ENCODE assay signal across 35 mouse cellular contexts in genomic region chr6:146291036-146291435, GRCm38 (mm10).
"Had no signal": no experiment of that assay in that cellular context is flagged by ENCODE, and none has a peak within 500 bp of the region (broad histone marks: within the 10 kb centered on the region; RNA-seq: fewer than 3 reads in every experiment).

No protein-coding gene starts in this region.

- H3K27ac ChIP-seq: heart, embryonic 10.5 days; heart, embryonic 13.5 days; heart, embryonic 15.5 days; hindbrain, embryonic 10.5 days; hindbrain, embryonic 12.5 days; hindbrain, embryonic 13.5 days; hindbrain, embryonic 14.5 days; hindbrain, embryonic 15.5 days; hindbrain, postnatal 0 days; intestine, embryonic 15.5 days; kidney, embryonic 15.5 days; kidney, postnatal 0 days; layer of hippocampus, adult 2 months had no signal

- ATAC-seq: hindbrain, embryonic 16.5 days; hindbrain, postnatal 0 days; inflammation-experienced regulatory T-cells, adult 6 months; intestine, embryonic 15.5 days; intestine, embryonic 16.5 days; intestine, postnatal 0 days had no signal

- H3K36me3 ChIP-seq: hindbrain, embryonic 10.5 days; hindbrain, embryonic 12.5 days; hindbrain, embryonic 13.5 days; hindbrain, embryonic 15.5 days; intestine, embryonic 15.5 days; kidney, embryonic 15.5 days had no signal

- H3K9me3 ChIP-seq: heart, embryonic 10.5 days; heart, embryonic 15.5 days; hindbrain, embryonic 12.5 days; hindbrain, embryonic 13.5 days; hindbrain, embryonic 15.5 days; intestine, embryonic 15.5 days; kidney, embryonic 15.5 days had no signal

- H3K4me3 ChIP-seq: heart, embryonic 10.5 days; heart, embryonic 12.5 days; heart, embryonic 13.5 days; heart, embryonic 15.5 days; hindbrain, embryonic 10.5 days; hindbrain, embryonic 12.5 days; hindbrain, embryonic 13.5 days; hindbrain, embryonic 15.5 days; intestine, embryonic 15.5 days; kidney, embryonic 15.5 days; layer of hippocampus, adult 2 months had no signal

- H3K9ac ChIP-seq: heart, embryonic 12.5 days; heart, embryonic 13.5 days; heart, embryonic 15.5 days; hindbrain, embryonic 12.5 days; hindbrain, embryonic 13.5 days; hindbrain, embryonic 14.5 days; hindbrain, embryonic 15.5 days; intestine, embryonic 15.5 days; kidney, embryonic 15.5 days had no signal

- H3K4me1 ChIP-seq: heart, embryonic 10.5 days; heart, embryonic 13.5 days; heart, embryonic 15.5 days; hindbrain, embryonic 13.5 days; hindbrain, embryonic 15.5 days; intestine, embryonic 15.5 days; kidney, embryonic 15.5 days had no signal

- H3K4me2 ChIP-seq: heart, embryonic 11.5 days; heart, embryonic 12.5 days; heart, embryonic 13.5 days; heart, embryonic 15.5 days; hindbrain, embryonic 12.5 days; hindbrain, embryonic 13.5 days; hindbrain, embryonic 14.5 days; hindbrain, embryonic 15.5 days; intestine, embryonic 15.5 days; kidney, embryonic 15.5 days had no signal

- H3K27me3 ChIP-seq: heart, embryonic 12.5 days; heart, embryonic 13.5 days; heart, embryonic 15.5 days; hindbrain, embryonic 12.5 days; hindbrain, embryonic 13.5 days; hindbrain, embryonic 15.5 days; intestine, embryonic 15.5 days; kidney, embryonic 15.5 days had no signal

- DNase-seq: heart, postnatal 10 days; heart, postnatal 14 days; heart, postnatal 36 days; heart, postnatal 4 days; kidney, adult 11 months; kidney, adult 18-20 months; kidney, adult 2 months; kidney, adult 8-10 months; kidney, adult 9 months; kidney, postnatal 10 days; kidney, postnatal 14 days; kidney, postnatal 25 days; kidney, postnatal 36 days; kidney, postnatal 4 days; layer of hippocampus, adult 9-11 months; layer of hippocampus, postnatal 36 days had no signal
